Mouse (Mus musculus) bone marrow macrophage, adult 2 months (primary cell): Measurements from ENCODE around the gene Cage1.

ENCODE experiments used
- CTCF ChIP-seq: IDR thresholded peaks from 2 replicates; pipeline ENCODE4 v1.5.1; 2012; ENCODE audit warnings: low read depth, mild to moderate bottlenecking, low read length, moderate library complexity
- POLR2A ChIP-seq: IDR thresholded peaks from 2 replicates; pipeline ENCODE4 v1.6.1; 2012; ENCODE audit warnings: mild to moderate bottlenecking, low read depth, low read length, borderline replicate concordance

- TF ChIP-seq POLR2A (no peak), CTCF (no peak)
Observed at GRCm38 (mm10) chr13:38080014-38080413, 43.1 kb upstream of the Cage1 start.
